ENCODE assay signal across 13 mouse cellular contexts in the genomic region with DNA sequence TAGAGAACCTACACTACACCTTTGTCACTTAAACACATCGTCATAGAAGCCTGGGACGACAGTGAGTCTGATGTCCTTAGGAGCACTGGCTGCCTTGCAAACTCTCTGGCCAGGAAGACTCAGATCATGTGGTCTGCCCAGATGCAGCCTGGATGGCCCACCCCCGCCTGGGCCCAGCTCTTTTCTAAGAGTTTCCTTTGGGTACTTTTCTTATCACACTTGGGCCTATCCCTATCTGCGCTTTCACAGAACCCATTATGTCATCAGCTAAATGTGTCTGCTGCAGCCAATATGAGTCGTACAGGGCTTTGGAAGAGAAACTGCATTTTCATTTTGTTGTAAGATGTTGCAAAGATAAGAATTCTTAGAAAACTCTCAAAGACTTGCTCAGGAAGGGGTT. TPM values are rescaled to one million over a fixed set of nuclear protein-coding genes. Genes with fewer than 3 reads are reported as not detected.
DNase-seq lines count a peak whose midpoint lies in the region; ATAC-seq and TF ChIP-seq lines count a peak whose summit lies in the region.
"Had no signal": no experiment of that assay in that cellular context is flagged by ENCODE, and none has a peak within 500 bp of the region (broad histone marks: within the 10 kb centered on the region; RNA-seq: fewer than 3 reads in every experiment).

No protein-coding gene starts in this region.

- no peak overlapping the region for H3K27ac ChIP-seq in liver, embryonic 16.5 days (ENCODE audit: low read length)
- no peak overlapping the region for H3K27ac ChIP-seq in hindbrain, embryonic 10.5 days
- no peak overlapping the region for H3K27ac ChIP-seq in forebrain, embryonic 15.5 days (replicated peaks)
- H3K27ac ChIP-seq: kidney, embryonic 15.5 days had no signal

- H3K9me3 ChIP-seq in G1E (replicated peaks): no peaks in the 10 kb centered on the region
- H3K9me3 ChIP-seq in liver, embryonic 16.5 days (replicated peaks; ENCODE audit: control insufficient read depth, low read length): no peaks in the 10 kb centered on the region
- no peaks in the 10 kb centered on the region for H3K9me3 ChIP-seq in hindbrain, embryonic 10.5 days
- H3K9me3 ChIP-seq in forebrain, embryonic 15.5 days: no peaks in the 10 kb centered on the region
- H3K9me3 ChIP-seq: kidney, embryonic 15.5 days had no signal

- H3K4me2 ChIP-seq in liver, embryonic 16.5 days (ENCODE audit: low read depth, low read length): no peak overlapping the region
- no peak overlapping the region for H3K4me2 ChIP-seq in forebrain, embryonic 15.5 days (replicated peaks)
- H3K4me2 ChIP-seq: kidney, embryonic 15.5 days had no signal

- 29% methylated on average over 5 of the region's 5 CpGs for WGBS in liver, embryonic 16.5 days (ENCODE audit: insufficient replicate concordance)
- WGBS in hindbrain, embryonic 10.5 days: 87% methylated on average over 5 of the region's 5 CpGs
- 90% methylated on average over 5 of the region's 5 CpGs for WGBS in forebrain, embryonic 15.5 days

- peak; percentile 92 for ATAC-seq in G1E (ENCODE audit: extremely low read depth, insufficient number of reproducible peaks, low FRiP score, poor library complexity, severe bottlenecking)
- ATAC-seq in liver, embryonic 16.5 days (ENCODE audit: low read depth): peak; percentile 86
- ATAC-seq in forebrain, embryonic 15.5 days (replicated peaks): no peak

- peak overlapping the region; percentile 45; the same call in 1 of the 2 replicates for H3K4me3 ChIP-seq in G1E (ENCODE audit: low read depth, low read length)
- H3K4me3 ChIP-seq in liver, embryonic 16.5 days (ENCODE audit: low read depth, low read length): no peak overlapping the region
- no peak overlapping the region for H3K4me3 ChIP-seq in hindbrain, embryonic 10.5 days
- no peak overlapping the region for H3K4me3 ChIP-seq in forebrain, embryonic 15.5 days
- H3K4me3 ChIP-seq: kidney, embryonic 15.5 days had no signal

- H3K27me3 ChIP-seq in G1E (ENCODE audit: insufficient read depth, low read length): no peaks in the 10 kb centered on the region
- H3K27me3 ChIP-seq in liver, embryonic 16.5 days (ENCODE audit: control insufficient read depth, insufficient read depth, low read depth, low read length): no peaks in the 10 kb centered on the region
- H3K27me3 ChIP-seq in hindbrain, embryonic 10.5 days (ENCODE audit: insufficient read depth, poor library complexity, severe bottlenecking): no peaks in the 10 kb centered on the region
- no peaks in the 10 kb centered on the region for H3K27me3 ChIP-seq in forebrain, embryonic 15.5 days
- H3K27me3 ChIP-seq: kidney, embryonic 15.5 days had no signal

- intact Hi-C loops in heart, postnatal 10 days (cut with DNase I): no loop called here

- peaks cover 70% of the 10 kb centered on the region for H3K4me1 ChIP-seq in G1E (ENCODE audit: insufficient read depth, low read depth, low read length)
- H3K4me1 ChIP-seq in liver, embryonic 16.5 days (ENCODE audit: control insufficient read depth, low read depth, low read length): peaks cover 22% of the 10 kb centered on the region
- H3K4me1 ChIP-seq in hindbrain, embryonic 10.5 days (replicated peaks): no peaks in the 10 kb centered on the region
- no peaks in the 10 kb centered on the region for H3K4me1 ChIP-seq in forebrain, embryonic 15.5 days
- H3K4me1 ChIP-seq: kidney, embryonic 15.5 days had no signal

- DNase-seq in G1E (ENCODE audit: low spot score): peak; percentile 69
- peak; percentile 92 for DNase-seq in heart, adult 11 months
- DNase-seq in heart, postnatal 10 days: peak; percentile 49 to 62
- DNase-seq in hindbrain, embryonic 10.5 days (ENCODE audit: low spot score): no peak
- DNase-seq in gastrocnemius, adult 8-10 months (ENCODE audit: low spot score in 2 of 2): no peak
- no peak for DNase-seq in adrenal gland, adult 8-10 months
- DNase-seq: lung, postnatal 36 days had no signal

- H3K9ac ChIP-seq in liver, embryonic 16.5 days (ENCODE audit: low read depth, low read length): no peak overlapping the region
- no peak overlapping the region for H3K9ac ChIP-seq in forebrain, embryonic 15.5 days (replicated peaks)
- H3K9ac ChIP-seq: kidney, embryonic 15.5 days had no signal

- H3K36me3 ChIP-seq in G1E (replicated peaks): peaks cover 76% of the 10 kb centered on the region
- peaks cover 9% of the 10 kb centered on the region; the same call in 1 of the 2 replicates for H3K36me3 ChIP-seq in liver, embryonic 16.5 days (ENCODE audit: control insufficient read depth, insufficient read depth)
- peaks cover 48% of the 10 kb centered on the region for H3K36me3 ChIP-seq in hindbrain, embryonic 10.5 days
- H3K36me3 ChIP-seq in forebrain, embryonic 15.5 days: peaks cover 11% of the 10 kb centered on the region

- TF ChIP-seq CTCF in G1E (IDR thresholded peaks at IDR 0.05; ENCODE audit: low read depth, low read length): no peak

RNA-seq across cellular contexts. Expression of gene Il13, which starts 20.5 kb away (rescaled TPM):
- total RNA-seq in G1E (2014; fragmentation: Nextera tagmentation) (0.63 TPM in 1 of 2 replicates, not detected in the other), G1E (2017) (3.2 and 4.7 TPM in 2 replicates)
- not detected in 2 replicates for polyA plus RNA-seq in G1E (2012)
- total RNA-seq in heart, postnatal 10 days (2021): not detected
- polyA plus RNA-seq in liver, embryonic 16.5 days (2015; fragmentation: Nextera tagmentation; extraction: Ambion mirVana): not detected in 2 replicates
- polyA plus RNA-seq in hindbrain, embryonic 10.5 days (2016; fragmentation: Nextera tagmentation; extraction: Ambion mirVana): not detected in 2 replicates
- not detected in 2 replicates for polyA plus RNA-seq in forebrain, embryonic 15.5 days (2015; fragmentation: Nextera tagmentation; extraction: Ambion mirVana)
- total RNA-seq in gastrocnemius, adult 8-10 months (2022): not detected
- not detected for total RNA-seq in adrenal gland, adult 8-10 months (2022)
- total RNA-seq: layer of hippocampus, postnatal 14 days had no signal
- polyA plus RNA-seq: frontal cortex, adult 2 months; hindbrain, embryonic 11.5 days; kidney, embryonic 15.5 days had no signal

RNA-seq across cellular contexts. Expression of gene Il4, which starts 36.6 kb away (rescaled TPM):
- total RNA-seq in G1E (2014; fragmentation: Nextera tagmentation) (35.8 and 40.6 TPM in 2 replicates), G1E (2017) (87.7 and 99.1 TPM in 2 replicates)
- 0.43 and 1.0 TPM in 2 replicates for polyA plus RNA-seq in G1E (2012)
- not detected for total RNA-seq in heart, postnatal 10 days (2021)
- polyA plus RNA-seq in liver, embryonic 16.5 days (2015; fragmentation: Nextera tagmentation; extraction: Ambion mirVana): 0.20 and 0.27 TPM in 2 replicates
- polyA plus RNA-seq in hindbrain, embryonic 10.5 days (2016; fragmentation: Nextera tagmentation; extraction: Ambion mirVana): 0.66 and 1.2 TPM in 2 replicates
- polyA plus RNA-seq in forebrain, embryonic 15.5 days (2015; fragmentation: Nextera tagmentation; extraction: Ambion mirVana): 3.9 and 4.3 TPM in 2 replicates
- total RNA-seq in gastrocnemius, adult 8-10 months (2022): not detected
- total RNA-seq in adrenal gland, adult 8-10 months (2022): not detected
- total RNA-seq: layer of hippocampus, postnatal 14 days had no signal
- polyA plus RNA-seq: frontal cortex, adult 2 months had no signal

RNA-seq across cellular contexts. Expression of gene Rad50, which starts 52.1 kb away (rescaled TPM):
- total RNA-seq in G1E (2014; fragmentation: Nextera tagmentation): 92.4 and 104 TPM in 2 replicates
- total RNA-seq in G1E (2017): 73.7 and 97.2 TPM in 2 replicates
- 13.7 and 16.4 TPM in 2 replicates for polyA plus RNA-seq in G1E (2012)
- 10 to 100 TPM in 1 of 2 experiments, 1 to 10 TPM in 1; 10.0 to 11.2 TPM for total RNA-seq in heart, postnatal 10 days (2021)
- 12.4 and 12.9 TPM in 2 replicates for polyA plus RNA-seq in liver, embryonic 16.5 days (2015; fragmentation: Nextera tagmentation; extraction: Ambion mirVana)
- polyA plus RNA-seq in hindbrain, embryonic 10.5 days (2016; fragmentation: Nextera tagmentation; extraction: Ambion mirVana): 13.7 and 21.9 TPM in 2 replicates
- polyA plus RNA-seq in forebrain, embryonic 15.5 days (2015; fragmentation: Nextera tagmentation; extraction: Ambion mirVana): 14.0 and 15.2 TPM in 2 replicates
- 1 to 10 TPM; 3.8 to 4.7 (median 4.5) TPM for total RNA-seq in gastrocnemius, adult 8-10 months (2022)
- 10 to 100 TPM; 15.2 to 21.9 (median 18.6) TPM for total RNA-seq in adrenal gland, adult 8-10 months (2022)

Comparison
In these comparisons a context has a peak if more than half of its experiments do, and no peak if none do; other contexts are left out.
1. DNase-seq: peak in G1E (single experiment), heart, adult 11 months (single experiment) and heart, postnatal 10 days (2 of 2); none in hindbrain, embryonic 10.5 days (single experiment), gastrocnemius, adult 8-10 months (0 of 2) and adrenal gland, adult 8-10 months (single experiment).
2. RNA of gene Il4, which starts 36.6 kb away (total RNA-seq): 35.8 to 99.1 TPM in G1E; not detected in heart, postnatal 10 days, not detected in gastrocnemius, adult 8-10 months and not detected in adrenal gland, adult 8-10 months; every median in the first group is over 10 times any median in the second.